Mouse (Mus musculus): ENCODE results near the gene Nudt16l1. TPM values are rescaled to one million over a fixed set of nuclear protein-coding genes. Genes with fewer than 3 reads are reported as not detected.

The Nudt16l1 gene
- total RNA-seq, 2 experiments from 2014 or later: 69.3 to 73.0 TPM

DNA sequence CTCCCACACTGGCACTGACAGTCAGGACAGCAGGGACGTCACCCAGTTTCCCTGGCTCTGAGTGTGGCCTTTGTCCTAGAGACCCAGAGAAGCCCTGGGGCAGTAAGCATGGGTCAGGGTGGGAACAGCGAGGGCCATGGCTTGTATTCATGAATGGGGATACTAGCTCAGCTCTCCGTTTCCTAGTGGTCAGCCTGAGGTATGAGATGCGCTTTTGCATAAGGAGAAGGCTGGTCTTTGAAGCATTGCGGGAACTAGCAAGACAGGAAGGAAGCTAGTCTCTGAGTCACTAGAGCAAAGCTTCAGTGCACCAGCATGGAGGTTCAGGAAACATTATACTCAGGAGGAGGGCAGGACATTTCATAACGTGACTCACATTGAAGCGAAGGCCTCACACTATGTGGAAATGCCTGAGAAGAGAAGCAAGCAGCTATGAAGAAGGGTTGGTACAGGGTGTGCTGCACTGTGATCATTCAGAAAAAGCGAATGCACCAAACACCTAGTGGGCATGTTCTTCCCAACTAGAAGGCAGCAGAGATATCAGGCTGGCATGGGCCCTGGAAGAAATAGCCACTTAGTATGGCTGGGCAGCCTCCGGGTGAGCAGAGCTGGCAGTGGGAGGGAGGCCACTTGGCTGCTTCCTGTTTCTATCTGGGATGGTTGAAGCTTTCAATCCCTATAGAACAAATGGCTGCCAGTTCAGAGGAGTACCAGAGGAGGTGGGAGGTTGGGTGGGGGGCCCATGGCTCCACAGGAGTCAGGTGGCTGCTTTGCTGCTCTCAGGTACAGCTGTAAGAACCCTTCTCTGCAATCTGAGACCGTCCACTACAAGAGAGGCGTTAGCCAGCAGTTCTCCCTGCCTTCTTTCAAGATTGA, 25.4 kb upstream of the Nudt16l1 start:
- DNase-seq (ENCODE audit: extremely low spot score in 1 of 2, low spot score in 2 of 2): no peak
- intact Hi-C loops (cut with DNase I): no loop called here

DNA sequence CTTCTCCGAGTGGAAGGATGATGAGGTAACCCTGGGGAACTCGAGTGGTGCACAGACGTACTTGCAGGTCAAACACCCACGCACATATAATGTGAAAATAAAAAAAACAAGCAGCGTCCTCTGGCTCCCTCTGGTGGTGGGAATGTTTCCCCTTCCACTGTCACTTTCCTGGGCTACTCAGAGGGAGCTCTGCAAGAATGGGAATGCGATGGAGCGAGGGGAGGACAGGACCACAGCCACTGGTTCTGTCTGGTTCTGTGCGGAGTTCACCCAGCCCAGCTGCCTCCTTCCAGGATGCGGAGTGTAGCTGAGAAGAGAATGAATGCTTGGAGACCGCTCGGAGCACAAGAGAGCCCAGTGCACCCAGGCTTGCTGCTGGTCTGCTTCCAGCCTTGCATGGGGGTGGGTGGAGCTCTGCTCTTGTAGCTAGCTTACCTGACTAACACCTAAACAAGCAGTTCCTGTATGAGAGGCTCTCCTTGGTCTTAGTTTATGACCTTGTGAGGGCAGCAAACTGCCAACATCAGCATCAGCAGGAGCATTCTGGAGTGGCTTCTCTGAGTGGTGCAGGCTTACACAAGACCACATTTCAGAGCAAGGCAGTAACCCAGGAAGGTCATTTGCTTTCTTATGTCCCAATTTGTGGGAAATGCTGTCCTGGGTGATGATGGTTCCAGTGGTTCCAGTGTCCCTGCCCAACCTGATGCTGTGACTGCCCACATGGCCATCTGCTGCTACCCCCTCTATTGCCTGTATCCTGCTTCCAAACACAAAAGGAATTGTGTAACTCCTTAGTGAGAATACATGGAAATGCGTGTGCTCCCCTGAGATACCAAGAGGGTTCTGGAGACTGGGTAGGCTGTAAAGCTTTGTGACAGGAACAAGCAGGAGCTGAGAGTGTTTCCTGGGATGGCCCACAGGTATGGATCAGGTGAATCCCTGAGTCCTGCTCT, 24.5 kb upstream of the Nudt16l1 start:
- intact Hi-C loops (cut with DNase I): no loop called here
- peak; percentile 78 to 85 for DNase-seq (ENCODE audit: extremely low spot score in 1 of 2, low spot score in 2 of 2)

DNA sequence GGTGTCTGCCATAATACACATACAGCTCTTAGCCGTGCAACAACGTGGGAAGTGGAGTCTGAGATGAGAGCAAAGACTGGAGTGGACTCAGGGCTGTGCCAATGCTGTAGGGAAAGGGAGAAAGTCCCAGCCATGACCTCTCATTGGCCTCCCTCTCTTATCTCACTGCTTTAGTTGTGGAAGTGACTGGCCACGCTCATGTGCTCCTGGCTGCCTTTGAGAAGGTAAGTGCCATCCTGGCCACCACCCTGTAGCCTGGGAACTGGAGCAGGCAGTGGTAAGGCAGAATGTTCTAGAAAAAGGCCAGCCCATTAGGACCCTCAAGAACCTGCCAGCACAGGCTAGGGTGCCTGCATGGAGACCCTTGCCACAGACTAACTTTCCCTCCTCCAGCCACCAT, 22.6 kb upstream of the Nudt16l1 start:
- DNase-seq (ENCODE audit: extremely low spot score in 1 of 2, low spot score in 2 of 2): no peak
- intact Hi-C loops (cut with DNase I): no loop called here

DNA sequence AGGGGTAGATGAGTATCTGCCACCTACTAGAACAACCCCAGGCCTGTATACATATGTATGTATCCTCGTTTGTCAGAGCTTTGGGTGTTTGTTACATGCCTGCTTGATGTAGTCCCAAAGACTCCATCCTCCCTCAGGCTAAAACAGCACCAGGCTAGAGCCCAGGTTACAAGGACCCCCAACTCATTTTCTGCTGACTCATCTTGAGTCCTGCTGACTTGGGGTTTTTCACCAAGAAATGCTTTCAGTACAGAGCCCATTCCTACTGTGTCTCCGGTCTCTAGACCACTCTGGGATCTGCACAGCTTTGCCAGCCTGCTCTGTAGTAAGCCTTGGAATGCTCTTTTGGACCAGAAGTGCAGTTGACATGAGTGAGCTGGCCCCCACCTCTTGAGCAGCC, 22.0 kb upstream of the Nudt16l1 start:
- intact Hi-C loops (cut with DNase I): no loop called here
- no peak for DNase-seq (ENCODE audit: extremely low spot score in 1 of 2, low spot score in 2 of 2)

DNA sequence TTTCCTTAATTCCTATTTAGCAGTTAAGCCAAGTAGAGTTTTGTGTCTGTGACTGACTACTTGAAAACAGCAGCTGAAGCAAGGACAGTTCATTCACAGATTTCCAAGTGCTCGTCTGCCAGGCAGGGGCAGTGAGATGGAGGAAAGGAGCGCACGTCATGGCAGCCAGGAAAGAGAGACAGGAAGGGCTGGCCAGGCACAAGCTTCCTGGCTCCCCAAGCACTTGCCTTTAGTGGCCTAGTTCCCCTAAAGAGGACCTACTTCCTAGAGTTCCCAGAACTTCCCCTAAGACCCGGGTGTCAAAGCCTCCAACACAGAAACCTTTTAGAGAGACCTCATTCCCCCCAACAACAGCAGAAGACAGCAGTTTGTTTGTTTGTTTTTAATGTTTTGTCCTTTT, 18.0 kb upstream of the Nudt16l1 start:
- intact Hi-C loops (cut with DNase I): no loop called here
- peak in 1 of 2 experiments; percentile 28 for DNase-seq (ENCODE audit: extremely low spot score in 1 of 2, low spot score in 2 of 2)

DNA sequence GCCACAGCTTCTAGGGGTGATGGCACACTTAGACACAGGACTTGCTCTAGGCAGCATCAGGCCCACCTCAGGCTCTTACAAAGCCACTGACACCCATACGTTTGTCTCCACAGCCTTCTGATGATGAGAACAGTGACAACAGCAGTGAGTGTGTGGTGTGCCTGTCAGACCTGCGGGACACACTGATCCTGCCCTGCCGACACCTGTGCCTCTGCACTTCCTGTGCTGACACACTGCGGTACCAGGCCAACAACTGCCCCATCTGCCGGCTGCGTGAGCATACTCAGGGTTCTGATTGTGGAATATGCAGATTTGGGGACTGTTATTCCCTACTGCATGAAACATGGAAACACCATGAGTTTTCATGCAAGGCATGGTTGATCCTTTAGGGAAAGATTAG, 16.1 kb upstream of the Nudt16l1 start:
- peak in 1 of 2 experiments; percentile 29 for DNase-seq (ENCODE audit: extremely low spot score in 1 of 2, low spot score in 2 of 2)
- intact Hi-C loops (cut with DNase I): no loop called here

DNA sequence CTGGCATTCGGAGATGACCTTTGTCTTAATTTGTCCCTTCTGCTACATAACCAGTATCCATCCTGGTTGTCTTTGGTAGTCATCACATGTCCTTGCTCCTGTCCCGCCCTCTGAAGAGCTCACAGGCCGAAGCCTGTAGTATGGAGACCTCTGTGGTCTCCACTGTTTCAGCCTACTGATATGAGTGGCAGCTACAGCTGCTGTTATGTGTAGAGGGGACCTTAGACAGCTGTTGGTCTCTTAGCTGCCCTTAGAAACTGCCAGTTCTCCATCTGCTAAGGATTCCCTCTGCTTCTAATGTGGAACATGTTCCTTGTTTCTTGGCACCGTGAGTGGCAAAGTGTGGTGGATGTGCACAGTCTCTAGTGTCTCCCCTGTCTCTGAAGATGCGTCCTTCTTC, 14.6 kb upstream of the Nudt16l1 start:
- DNase-seq (ENCODE audit: extremely low spot score in 1 of 2, low spot score in 2 of 2): no peak

DNA sequence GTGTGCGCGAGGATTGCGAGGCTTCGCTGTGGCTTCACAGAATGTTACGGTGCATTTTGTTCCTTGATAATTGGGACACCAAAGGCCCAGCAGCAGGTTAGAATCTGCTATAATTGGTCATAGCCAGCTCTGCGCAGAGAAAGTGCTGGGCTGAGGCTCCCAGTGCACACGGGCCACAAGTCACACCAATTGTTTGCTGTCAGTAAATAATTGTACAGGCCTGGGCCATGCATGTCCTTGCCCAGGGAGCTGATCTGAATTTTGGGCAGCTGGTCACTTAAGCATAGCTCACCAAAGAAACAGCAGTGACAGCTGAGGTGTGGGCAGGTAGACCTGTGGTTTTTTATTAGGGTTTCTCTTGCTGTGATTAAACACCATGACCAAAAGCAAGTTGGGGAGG, 10.6 kb upstream of the Nudt16l1 start:
- DNase-seq (ENCODE audit: extremely low spot score in 1 of 2, low spot score in 2 of 2): no peak
- intact Hi-C loops (cut with DNase I): no loop called here

More for the DNA sequence above, 14.6 kb upstream of the Nudt16l1 start:
- intact Hi-C loops (cut with DNase I): no loop called here

DNA sequence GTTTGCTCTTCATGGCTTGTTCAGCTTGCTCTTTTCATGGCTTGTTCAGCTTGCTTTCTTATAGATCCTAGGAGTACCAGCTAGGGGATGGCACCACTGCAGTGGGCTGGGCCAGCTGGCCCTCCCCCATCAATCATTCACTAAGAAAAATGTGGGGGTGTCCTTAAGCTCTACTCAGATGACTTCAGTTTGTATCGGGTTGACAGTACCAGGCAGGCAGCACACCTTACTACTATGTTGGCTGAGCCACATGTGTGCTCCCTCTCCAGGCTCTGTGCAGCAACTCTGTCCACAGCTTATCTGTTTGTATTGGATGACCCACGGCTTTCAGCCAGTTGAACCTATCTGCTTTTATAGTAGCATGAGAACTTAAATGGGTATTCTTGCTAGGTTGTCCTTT, 10.1 kb upstream of the Nudt16l1 start:
- DNase-seq (ENCODE audit: extremely low spot score in 1 of 2, low spot score in 2 of 2): no peak
- intact Hi-C loops (cut with DNase I): no loop called here

DNA sequence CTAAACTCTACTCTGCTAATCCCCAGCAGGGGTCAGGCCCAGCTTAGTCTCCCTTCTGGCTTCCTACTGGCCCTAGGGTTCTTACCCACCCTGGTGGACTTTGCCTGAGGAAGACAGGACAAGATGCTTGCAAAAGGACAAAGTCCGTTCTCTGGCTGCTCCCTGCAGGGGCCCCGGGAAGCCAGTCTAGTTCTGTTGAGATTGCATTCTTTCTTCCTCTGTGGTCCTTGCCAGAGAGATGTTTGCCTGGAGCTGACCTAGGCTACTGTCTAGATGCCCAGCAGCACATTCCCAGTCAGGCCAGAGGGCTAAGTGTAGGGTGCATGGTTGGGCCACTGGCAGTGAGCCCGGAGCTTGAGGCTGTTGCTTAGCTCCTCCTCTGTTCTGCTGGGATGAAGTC, 6.1 kb upstream of the Nudt16l1 start:
- peak in 1 of 2 experiments; percentile 72 for DNase-seq (ENCODE audit: extremely low spot score in 1 of 2, low spot score in 2 of 2)

DNA sequence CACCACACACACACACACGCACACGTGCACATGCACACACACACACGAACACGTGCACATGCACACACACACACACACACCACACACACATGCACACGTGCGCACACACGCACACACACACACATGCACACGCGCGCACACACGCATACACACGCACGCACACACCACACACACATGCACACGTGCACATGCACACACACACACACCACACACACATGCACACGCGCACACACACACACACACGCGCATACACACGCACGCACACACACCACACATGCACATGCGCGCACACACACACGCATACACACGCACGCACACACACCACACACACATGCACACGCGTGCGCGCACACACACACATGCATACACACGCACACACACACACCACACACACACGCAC, 3.1 kb upstream of the Nudt16l1 start:
- intact Hi-C loops (cut with DNase I): no loop called here
- no peak for DNase-seq (ENCODE audit: extremely low spot score in 1 of 2, low spot score in 2 of 2)

More for the DNA sequence above, 6.1 kb upstream of the Nudt16l1 start:
- intact Hi-C loops (cut with DNase I): no loop called here

GRCm38 (mm10) chr16:4935931-4936703, 2.4 kb upstream of the Nudt16l1 start:
- intact Hi-C loops (cut with DNase I): no loop called here
- DNase-seq (ENCODE audit: extremely low spot score in 1 of 2, low spot score in 2 of 2): no peak

- DNase-seq (ENCODE audit: extremely low spot score in 1 of 2, low spot score in 2 of 2): no peak
- intact Hi-C loops (cut with DNase I): no loop called here
These were observed 990 bp upstream of the Nudt16l1 start for GRCm38 (mm10) chr16:4937351-4938190.

GRCm38 (mm10) chr16:4938989-4939388, 428 bp downstream of the Nudt16l1 start:
- intact Hi-C loops (cut with DNase I): no loop called here
- DNase-seq (ENCODE audit: extremely low spot score in 1 of 2, low spot score in 2 of 2): peak; percentile 95 to 99

- DNase-seq (ENCODE audit: extremely low spot score in 1 of 2, low spot score in 2 of 2): peak in 1 of 2 experiments; percentile 69
- intact Hi-C loops (cut with DNase I): no loop called here
These were observed 851 bp downstream of the Nudt16l1 start for GRCm38 (mm10) chr16:4939412-4939811.

DNA sequence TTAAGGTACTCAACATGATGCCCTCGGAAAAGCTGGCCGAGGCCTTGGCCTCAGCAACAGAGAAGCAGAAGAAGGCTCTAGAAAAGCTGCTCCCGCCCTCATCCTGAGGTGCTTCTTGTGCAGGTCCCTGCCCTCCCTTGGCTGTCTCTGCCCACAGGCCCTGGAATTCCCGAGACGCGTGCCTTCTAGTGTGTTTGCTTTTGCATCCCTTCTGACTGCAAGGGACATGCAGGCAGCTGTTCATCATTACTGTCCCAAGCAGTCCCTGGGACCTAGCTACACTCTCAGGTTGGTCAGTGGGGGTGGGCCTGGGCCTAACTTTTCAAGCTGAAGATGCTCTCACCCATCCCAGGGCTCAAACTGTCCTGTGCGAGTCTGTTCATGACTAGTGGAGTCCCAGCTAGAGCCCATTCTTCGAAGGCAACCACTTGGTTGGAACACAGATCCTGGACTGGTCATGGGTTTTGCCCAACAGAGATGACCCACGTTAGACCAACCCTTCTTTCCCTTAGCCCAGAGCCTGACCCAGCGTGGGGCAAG, 1.8 kb downstream of the Nudt16l1 start:
- intact Hi-C loops (cut with DNase I): no loop called here
- no peak for DNase-seq (ENCODE audit: extremely low spot score in 1 of 2, low spot score in 2 of 2)

- no peak for DNase-seq (ENCODE audit: extremely low spot score in 1 of 2, low spot score in 2 of 2)
- intact Hi-C loops (cut with DNase I): no loop called here
These were observed 2.5 kb downstream of the Nudt16l1 start for GRCm38 (mm10) chr16:4941016-4941415.

DNA sequence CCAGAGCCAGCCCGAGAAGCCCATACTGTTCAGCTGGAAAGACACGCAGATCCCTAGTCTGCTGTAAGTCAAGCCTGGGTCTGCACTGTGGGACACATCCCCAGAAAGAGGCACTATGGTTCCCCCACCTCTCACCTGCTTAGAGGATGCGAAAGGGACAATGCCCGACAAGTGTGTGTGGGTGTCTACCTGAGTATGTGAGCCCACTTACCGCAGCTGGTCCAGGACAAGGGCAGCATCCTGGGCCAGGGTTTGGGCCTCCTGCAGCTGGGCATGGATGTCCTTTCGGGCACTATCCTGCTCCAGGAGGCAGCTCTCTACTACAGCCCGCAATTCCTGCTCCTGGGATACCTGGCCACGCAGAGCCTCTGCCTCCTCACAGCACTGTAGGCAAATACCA, 4.3 kb downstream of the Nudt16l1 start:
- intact Hi-C loops (cut with DNase I): no loop called here
- no peak for DNase-seq (ENCODE audit: extremely low spot score in 1 of 2, low spot score in 2 of 2)
